Mouse (Mus musculus): ENCODE results near the gene Frat1.

- TF ChIP-seq GATA1 (IDR thresholded peaks at IDR 0.05; ENCODE audit: borderline replicate concordance, low read length) (no peak), FLI1 (IDR thresholded peaks at IDR 0.05; ENCODE audit: low read length) (no peak)
Measured at GRCm38 (mm10) chr19:41835407-41835806, 5.6 kb downstream of the Frat1 start.
